Mouse (Mus musculus): ENCODE measurements at regions not wholly inside any gene's neighbourhood (a gene's known extent, or its start where the extent isn't known, plus 50 kb on each side); places are given as distances from the start of the nearest gene placed in this dataset.

DNA sequence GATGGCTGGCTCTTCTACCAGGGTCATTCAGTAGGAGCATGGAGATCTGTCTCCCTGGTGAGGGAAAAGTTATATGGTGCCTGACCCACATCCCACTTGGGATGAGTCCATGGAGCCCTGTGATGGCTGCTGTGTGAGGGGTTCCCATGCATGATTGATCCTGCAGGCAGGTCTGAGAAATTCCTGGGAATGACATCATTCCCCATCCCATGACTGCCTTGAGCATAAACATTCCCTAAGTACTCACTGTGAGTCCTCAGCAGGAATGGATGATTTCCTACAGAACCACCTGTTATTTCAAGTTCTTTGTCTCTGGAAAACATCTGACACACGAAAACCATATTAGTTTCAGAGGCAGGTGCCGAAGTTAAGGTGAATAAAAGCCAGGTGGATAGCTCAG, 305.5 kb downstream of the Gm826 start:
- no peak for ATAC-seq (replicated peaks in 1 of 2; ENCODE audit: insufficient read depth in 1 of 2, low FRiP score in 2 of 2, low TSS enrichment in 1 of 2, low read depth in 1 of 2, poor library complexity in 2 of 2, severe bottlenecking in 2 of 2)

DNA sequence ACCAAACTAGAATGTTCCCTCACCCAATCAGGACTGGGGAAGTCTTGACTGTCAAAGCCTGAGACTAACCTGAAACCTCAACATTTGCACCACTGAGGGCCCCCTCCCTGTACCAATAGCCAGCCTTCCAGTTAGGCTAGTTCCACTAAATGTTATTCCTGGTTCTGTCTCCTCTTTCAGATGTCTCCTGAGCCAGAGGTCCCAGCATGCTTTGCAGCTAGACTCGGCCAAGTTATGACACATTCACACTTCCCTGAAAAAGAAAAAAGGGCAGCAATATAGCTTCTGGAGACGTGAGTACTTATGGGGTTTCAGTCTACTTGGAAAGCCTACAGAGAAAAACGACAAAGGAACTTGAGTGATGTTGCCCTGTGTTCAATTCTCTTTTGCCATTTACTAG, 308.1 kb downstream of the Gm826 start:
- no peak for ATAC-seq (replicated peaks in 1 of 2; ENCODE audit: insufficient read depth in 1 of 2, low FRiP score in 2 of 2, low TSS enrichment in 1 of 2, low read depth in 1 of 2, poor library complexity in 2 of 2, severe bottlenecking in 2 of 2)

DNA sequence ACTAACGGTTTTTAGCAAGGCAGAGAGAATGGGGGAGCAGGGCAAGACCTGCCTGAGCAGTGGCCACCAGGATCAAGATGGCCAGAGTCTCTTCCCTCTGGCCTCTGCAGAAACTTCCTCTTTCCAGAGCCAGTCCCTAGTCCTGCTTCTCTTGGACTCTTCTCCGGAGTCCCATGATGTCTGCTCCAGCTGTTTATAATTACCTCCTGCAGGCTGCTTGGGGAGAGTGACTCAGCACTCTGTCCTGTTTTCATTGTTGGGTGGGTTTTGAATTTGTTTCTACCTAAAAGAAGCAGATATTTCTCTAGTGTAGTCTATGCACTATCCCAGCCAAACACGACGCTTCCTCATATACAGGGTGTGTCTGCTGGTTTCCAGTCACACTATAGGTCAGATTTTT, 312.4 kb downstream of the Gm826 start:
- ATAC-seq (replicated peaks in 1 of 2; ENCODE audit: insufficient read depth in 1 of 2, low FRiP score in 2 of 2, low TSS enrichment in 1 of 2, low read depth in 1 of 2, poor library complexity in 2 of 2, severe bottlenecking in 2 of 2): no peak

DNA sequence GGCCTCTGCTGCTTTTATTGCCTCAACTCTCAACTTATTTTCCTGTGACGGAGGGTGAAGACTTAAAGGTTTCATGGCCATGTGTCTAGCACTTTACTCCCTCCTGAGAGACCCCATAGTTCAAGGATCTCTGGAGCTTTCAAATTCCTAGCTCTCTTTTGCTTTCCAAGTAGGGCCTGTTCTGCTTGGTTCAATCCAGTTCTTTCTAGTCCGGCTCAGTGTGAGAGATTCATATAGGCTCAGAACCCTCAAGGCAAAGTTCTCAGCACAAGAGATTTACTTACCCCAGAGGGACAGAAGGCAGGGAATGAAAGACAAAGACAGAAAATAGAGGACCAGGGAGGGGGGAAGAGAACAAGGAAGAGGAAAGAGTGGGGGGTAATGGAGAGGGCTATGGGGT, 313.1 kb downstream of the Gm826 start:
- no peak for ATAC-seq (replicated peaks in 1 of 2; ENCODE audit: insufficient read depth in 1 of 2, low FRiP score in 2 of 2, low TSS enrichment in 1 of 2, low read depth in 1 of 2, poor library complexity in 2 of 2, severe bottlenecking in 2 of 2)

DNA sequence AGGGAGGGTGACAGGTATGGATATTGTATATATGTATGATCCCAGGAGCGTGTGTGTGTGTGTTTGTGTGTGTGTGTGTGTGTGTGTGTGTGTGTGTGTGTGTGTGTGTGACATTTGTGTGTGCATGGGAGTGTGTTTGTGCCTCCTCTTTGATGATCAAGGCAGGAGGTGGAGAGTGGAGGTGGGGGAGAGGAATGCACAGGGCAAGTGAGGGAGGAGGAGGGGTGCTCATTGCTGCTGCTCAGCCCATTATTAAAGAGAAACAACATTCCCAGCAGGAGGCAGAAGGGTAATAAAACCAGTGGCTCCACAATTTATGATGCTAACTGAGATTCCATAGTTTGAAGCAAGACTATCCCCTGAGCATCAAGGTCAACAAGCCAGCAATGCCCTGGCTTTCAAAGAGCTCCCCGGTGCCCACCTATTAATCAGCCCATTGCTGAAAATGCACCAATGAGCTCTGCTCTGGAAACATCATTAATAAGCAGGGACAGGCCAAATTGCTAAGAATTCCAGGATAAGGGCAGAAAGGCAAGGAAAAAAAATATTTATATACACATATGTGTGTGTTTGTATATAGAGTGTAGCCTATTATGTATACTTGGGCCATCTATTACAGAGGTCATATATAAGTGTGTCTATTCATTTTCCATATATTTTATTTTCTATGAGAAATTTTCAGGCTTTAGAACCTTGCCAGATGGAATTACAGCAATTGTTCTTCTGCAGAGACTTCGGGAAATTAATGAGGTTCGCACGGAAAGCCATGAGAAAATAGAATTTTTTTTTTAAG, 316.7 kb downstream of the Gm826 start:
- no peak for ATAC-seq (replicated peaks in 1 of 2; ENCODE audit: insufficient read depth in 1 of 2, low FRiP score in 2 of 2, low TSS enrichment in 1 of 2, low read depth in 1 of 2, poor library complexity in 2 of 2, severe bottlenecking in 2 of 2)

DNA sequence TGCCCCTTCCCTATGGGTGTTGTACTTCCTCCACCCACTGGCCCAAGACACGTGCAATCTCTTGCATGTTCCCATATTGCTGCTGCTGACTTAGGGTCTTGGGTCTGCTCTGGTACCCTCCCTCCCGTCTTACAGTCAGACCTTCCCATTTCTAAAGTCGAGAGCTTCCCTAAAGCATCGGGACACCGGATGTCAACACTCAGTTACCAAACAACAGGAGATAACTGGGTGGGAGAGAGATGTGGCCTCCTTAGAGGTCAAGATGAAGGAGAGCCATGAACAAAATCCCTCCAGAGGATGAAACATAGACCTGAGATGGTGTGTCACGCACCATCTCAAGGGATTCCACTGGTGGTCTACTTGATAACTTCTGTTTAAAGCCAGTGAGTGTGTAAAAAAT, 322.5 kb downstream of the Gm826 start:
- no peak for ATAC-seq (replicated peaks in 1 of 2; ENCODE audit: insufficient read depth in 1 of 2, low FRiP score in 2 of 2, low TSS enrichment in 1 of 2, low read depth in 1 of 2, poor library complexity in 2 of 2, severe bottlenecking in 2 of 2)

DNA sequence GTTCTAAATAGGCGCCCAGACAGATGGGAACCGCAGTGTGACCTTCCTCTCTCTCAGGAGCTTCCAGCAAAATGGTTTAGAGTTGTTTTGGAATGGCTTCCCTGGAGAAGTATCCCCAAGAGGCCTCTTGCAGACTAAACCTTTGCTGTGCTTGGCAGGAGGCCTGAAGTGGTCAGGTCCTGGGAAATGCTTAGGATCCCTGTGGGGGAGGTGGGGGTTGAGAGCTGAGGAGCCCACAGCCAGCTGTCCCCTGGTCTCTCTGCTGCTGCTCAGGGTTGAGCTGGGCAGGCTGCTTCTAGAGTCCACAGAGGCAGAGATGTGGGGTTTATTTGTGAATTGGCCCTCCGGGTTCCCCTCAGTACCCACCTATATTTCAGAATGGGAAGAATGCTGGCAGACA, 331.3 kb downstream of the Gm826 start:
- ATAC-seq (replicated peaks in 1 of 2; ENCODE audit: insufficient read depth in 1 of 2, low FRiP score in 2 of 2, low TSS enrichment in 1 of 2, low read depth in 1 of 2, poor library complexity in 2 of 2, severe bottlenecking in 2 of 2): no peak

DNA sequence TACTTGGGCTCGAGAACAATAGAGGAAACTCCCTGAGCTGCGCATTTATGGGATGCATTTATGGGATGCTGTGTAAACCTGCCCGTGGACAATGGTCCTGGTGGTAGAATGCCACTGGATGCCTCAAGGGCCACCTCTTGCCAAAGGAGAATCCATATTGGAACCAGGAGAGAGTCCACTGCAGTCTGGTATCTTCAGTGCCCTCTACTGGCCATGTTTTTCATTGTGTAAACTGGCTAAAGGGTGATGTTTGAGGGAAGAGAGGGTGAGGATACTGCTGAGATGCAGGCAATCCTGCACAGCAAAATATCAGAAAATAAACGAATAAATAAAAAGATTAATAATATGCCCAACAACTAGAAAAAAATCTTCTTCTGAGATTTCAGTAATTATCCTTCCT, 333.5 kb downstream of the Gm826 start:
- peak in 1 of 2 experiments; percentile 46; a peak in 2 of 4 replicates for ATAC-seq (replicated peaks in 1 of 2; ENCODE audit: insufficient read depth in 1 of 2, low FRiP score in 2 of 2, low TSS enrichment in 1 of 2, low read depth in 1 of 2, poor library complexity in 2 of 2, severe bottlenecking in 2 of 2)

DNA sequence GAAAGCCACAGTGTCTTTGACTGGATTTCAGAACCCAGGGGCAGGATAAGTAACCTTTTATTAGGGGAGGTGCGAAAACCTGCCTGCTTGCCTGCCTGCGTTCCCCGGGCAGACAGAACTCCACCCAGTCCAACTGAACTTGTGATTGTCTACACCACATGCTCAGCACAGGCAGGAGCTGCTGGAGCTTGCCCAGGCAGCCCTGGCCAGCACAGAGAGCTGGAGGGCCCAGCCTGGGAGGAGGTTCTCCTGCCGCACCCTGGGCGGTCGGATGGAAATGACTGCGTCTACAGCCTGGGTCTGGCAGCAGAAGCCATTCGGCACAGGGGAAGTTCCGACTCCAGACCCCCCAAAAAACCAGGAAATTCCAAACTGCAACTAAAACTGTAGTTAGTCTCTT, 336.6 kb downstream of the Gm826 start:
- ATAC-seq (replicated peaks in 1 of 2; ENCODE audit: insufficient read depth in 1 of 2, low FRiP score in 2 of 2, low TSS enrichment in 1 of 2, low read depth in 1 of 2, poor library complexity in 2 of 2, severe bottlenecking in 2 of 2): no peak

DNA sequence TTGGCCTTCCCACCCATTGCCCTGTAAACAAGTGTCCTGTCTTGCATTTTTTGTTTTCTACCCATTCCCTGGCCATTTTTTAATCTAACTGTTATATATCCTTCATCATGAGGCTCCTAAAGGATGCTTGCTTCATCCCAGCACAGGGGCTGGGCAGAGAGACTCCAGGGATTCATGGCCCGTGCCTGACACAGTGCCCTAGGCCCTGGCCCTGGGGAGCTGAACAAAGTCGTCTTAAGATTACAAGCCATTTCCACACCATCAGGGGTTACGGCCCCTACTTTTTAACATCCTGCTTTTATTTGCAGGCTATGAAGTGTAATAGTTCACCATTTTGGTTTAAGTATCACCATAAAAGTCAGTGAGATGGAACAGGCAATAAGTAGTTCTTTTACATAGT, 339.5 kb downstream of the Gm826 start:
- no peak for ATAC-seq (replicated peaks in 1 of 2; ENCODE audit: insufficient read depth in 1 of 2, low FRiP score in 2 of 2, low TSS enrichment in 1 of 2, low read depth in 1 of 2, poor library complexity in 2 of 2, severe bottlenecking in 2 of 2)

DNA sequence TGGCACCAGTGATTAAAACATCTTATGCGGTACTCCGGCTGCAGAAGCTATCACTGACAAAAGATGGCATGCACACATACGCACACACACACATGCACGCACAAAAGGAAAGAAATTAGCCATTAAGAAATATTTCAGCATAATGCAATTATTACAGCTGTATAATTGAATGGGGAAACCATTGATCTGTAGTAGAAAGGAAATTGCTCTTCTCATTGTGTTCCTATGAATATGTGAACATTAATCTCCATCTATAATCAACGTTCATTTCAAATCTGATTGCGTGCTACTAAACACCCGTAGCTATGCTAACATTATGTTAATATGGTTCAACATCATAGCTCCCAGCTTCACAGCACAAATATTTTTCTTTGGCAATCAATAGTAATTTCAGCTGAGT, 347.2 kb downstream of the Gm826 start:
- no peak for ATAC-seq (replicated peaks in 1 of 2; ENCODE audit: insufficient read depth in 1 of 2, low FRiP score in 2 of 2, low TSS enrichment in 1 of 2, low read depth in 1 of 2, poor library complexity in 2 of 2, severe bottlenecking in 2 of 2)

DNA sequence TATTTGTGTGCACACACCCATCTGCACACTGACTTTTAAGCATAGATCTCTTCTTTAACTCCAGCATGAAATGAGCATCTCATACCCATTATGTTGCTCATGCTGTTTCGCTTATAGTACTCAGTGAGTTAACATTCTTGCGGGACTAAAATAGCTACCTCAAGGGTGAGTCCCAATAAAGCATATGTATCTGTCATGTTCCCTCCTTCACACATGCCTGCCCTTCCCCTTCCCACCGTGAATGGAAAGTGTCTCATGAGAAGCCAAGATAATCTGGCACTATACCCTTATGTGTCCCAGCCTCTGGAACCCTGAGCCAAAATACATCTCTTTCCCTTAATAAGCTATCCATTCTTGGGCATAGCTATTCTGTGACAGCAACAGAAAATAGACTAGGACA, 352.3 kb downstream of the Gm826 start:
- no peak for ATAC-seq (replicated peaks in 1 of 2; ENCODE audit: insufficient read depth in 1 of 2, low FRiP score in 2 of 2, low TSS enrichment in 1 of 2, low read depth in 1 of 2, poor library complexity in 2 of 2, severe bottlenecking in 2 of 2)

DNA sequence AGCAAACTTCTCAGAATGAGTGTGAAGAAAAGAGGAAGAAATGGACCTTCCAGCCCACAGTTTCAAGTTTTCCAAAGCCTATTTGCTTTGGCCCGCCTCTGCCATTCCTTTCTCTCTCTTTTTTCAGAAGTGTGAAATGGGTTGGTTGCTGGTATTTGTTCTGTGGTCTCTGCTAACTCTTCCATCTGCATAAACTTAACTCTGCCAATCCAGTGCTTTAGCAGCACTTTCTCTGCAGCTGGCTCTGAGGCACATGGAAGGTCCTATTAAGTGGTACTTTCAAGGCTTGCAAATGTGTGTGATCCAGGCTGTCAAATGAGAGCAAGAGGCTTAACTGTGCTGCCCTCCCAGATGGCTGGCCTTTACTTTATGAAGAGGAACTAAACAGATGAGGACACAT, 383.6 kb downstream of the Gm826 start:
- no peak for ATAC-seq (replicated peaks in 1 of 2; ENCODE audit: insufficient read depth in 1 of 2, low FRiP score in 2 of 2, low TSS enrichment in 1 of 2, low read depth in 1 of 2, poor library complexity in 2 of 2, severe bottlenecking in 2 of 2)

DNA sequence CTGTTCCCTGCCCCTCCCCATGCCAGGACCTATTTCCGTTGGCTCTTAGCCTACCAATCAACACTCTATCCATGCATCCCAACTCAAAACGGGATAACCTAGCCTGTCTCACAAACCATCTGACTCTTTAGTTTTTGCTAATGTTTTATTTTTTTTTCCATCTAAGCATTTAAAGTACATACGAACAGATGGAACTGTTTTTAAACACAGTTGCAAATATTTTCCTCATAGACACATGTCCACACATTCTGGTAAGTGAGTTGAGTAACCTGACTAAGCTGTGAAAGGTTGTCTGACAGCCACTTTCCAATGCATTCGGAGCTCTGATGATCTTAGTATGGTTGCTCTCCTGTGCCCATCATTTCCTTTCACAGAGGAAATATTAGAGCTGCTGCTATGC, 384.9 kb downstream of the Gm826 start:
- no peak for ATAC-seq (replicated peaks in 1 of 2; ENCODE audit: insufficient read depth in 1 of 2, low FRiP score in 2 of 2, low TSS enrichment in 1 of 2, low read depth in 1 of 2, poor library complexity in 2 of 2, severe bottlenecking in 2 of 2)

DNA sequence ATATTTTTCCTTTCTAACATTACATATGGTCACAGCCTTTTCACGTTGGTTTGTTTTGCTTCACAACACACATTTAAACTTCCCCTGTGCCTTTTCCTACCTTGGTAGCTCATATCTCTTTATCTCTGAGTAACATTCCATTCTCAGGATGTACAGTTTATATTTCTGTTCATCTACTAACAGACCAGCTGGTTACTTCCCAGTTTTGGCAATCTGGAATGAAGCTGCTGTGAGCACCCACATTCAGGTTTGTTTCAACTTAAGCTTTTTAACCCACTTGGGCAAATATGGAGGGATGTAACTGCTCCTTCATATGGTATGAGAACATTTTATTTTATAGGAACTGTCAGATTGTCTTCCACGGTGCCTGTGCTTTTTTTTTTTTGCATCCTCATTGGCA, 403.2 kb downstream of the Gm826 start:
- no peak for ATAC-seq (replicated peaks in 1 of 2; ENCODE audit: insufficient read depth in 1 of 2, low FRiP score in 2 of 2, low TSS enrichment in 1 of 2, low read depth in 1 of 2, poor library complexity in 2 of 2, severe bottlenecking in 2 of 2)

DNA sequence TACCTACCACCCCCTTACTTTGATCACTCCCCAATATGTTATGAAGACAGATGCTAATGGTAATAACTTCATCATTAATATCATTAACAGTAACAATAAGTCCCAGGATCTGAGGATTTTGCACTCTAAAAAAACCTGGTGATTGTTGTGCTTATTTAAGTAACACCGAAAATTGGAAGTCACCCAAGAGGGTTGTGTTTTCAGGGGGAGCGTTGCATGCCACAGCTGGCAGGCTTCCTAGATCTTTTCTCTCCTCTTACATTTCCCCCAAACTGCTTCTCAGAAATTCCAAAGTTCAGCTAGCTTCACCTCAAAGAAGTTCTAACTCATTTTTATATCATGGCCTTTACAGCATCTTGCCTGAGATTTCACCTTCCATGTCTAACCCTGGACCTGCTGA, 444.3 kb downstream of the Gm826 start:
- no peak for ATAC-seq (replicated peaks in 1 of 2; ENCODE audit: insufficient read depth in 1 of 2, low FRiP score in 2 of 2, low TSS enrichment in 1 of 2, low read depth in 1 of 2, poor library complexity in 2 of 2, severe bottlenecking in 2 of 2)

DNA sequence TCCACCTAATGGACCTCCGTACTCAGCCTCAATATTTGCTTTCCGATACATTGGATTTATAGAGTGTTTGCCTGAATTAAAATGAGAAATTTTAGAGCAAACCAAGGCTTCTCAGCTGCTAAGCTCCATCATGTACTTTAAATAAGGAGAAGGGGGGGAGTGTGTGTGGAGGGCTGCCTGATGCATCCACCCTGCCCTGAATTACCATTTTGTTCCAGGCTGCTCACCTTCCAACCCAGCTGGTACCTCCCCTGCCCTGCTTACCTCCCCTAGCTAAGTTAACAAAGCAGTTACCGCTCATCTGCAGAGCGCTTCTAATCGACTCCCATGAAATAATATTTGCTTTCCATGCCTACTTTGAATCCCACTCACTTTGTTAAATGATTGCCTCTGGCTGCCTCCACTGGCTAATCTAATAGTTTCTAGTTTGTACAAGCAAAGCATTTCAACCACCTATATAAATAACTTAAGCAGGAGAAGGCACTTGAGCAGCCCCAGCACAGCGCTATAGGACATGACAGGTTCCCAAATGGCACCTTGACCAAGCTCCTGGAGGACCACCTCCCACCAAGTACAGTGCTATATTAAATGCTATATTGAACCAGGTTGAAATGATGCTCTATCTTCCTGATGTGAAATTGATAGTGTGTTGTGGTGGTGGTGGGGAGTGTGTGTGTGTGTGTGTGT, 449.0 kb downstream of the Gm826 start:
- no peak for ATAC-seq (replicated peaks in 1 of 2; ENCODE audit: insufficient read depth in 1 of 2, low FRiP score in 2 of 2, low TSS enrichment in 1 of 2, low read depth in 1 of 2, poor library complexity in 2 of 2, severe bottlenecking in 2 of 2)

DNA sequence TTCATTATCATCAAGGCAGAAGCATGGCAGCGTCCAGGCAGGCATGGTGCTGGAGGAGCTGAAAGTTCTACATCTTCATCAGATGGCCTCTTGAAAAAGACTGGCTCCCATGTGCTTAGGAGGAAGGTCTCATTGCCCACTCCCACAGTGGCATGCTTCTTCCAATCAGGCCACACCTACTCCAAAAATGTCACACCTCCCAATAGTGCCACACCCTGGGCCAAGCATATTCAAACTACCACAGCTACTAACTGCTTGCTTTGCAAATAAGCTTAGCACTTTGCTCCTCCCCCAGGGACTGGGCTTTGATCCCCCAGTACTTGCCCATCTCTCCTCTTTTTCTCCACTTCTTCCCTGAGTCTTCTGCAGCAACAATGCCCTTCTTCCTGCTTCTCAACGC, 467.0 kb downstream of the Gm826 start:
- no peak for ATAC-seq (replicated peaks in 1 of 2; ENCODE audit: insufficient read depth in 1 of 2, low FRiP score in 2 of 2, low TSS enrichment in 1 of 2, low read depth in 1 of 2, poor library complexity in 2 of 2, severe bottlenecking in 2 of 2)

DNA sequence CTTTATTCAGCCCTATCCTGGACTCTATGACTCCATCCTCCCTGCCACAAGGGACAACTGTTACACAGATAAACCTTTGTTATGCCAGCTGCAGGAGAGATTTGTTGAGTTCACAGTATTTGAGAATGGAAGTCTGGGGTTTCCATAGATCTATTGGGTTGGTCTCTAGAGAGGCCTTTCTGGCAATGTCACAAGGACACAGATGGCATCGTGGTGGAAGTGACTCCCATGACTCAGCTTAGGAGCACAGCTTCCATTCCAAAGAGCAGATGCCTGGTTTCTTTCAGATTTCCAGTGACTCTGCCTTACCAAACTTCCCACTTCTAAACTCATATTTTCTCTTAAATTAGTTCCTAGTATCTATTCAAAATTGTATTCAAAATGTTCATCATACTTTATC, 467.6 kb downstream of the Gm826 start:
- ATAC-seq (replicated peaks in 1 of 2; ENCODE audit: insufficient read depth in 1 of 2, low FRiP score in 2 of 2, low TSS enrichment in 1 of 2, low read depth in 1 of 2, poor library complexity in 2 of 2, severe bottlenecking in 2 of 2): no peak

Data from hematopoietic stem cell, adult 5-6 weeks (primary cell).